Mouse (Mus musculus) limb, embryonic 11.5 days (tissue): ENCODE results near the gene Tmx2. TPM values are rescaled to one million over a fixed set of nuclear protein-coding genes. Genes with fewer than 3 reads are reported as not detected.

Experiments
- ATAC-seq: fragments of 200-750 bp; cut with Nextera tagmentation; 2 replicates; pipeline ENCODE4 v1.8.0; 2017; ENCODE audit warnings: low read depth; ENCODE audit not compliant: insufficient number of reproducible peaks, low FRiP score, low TSS enrichment
- DNase-seq: peaks from one replicate; pipeline ENCODE4 v3.0.0-alpha.2; 2015; ENCODE audit warnings: low spot score
- H3K27ac ChIP-seq: fragments of 300-500 bp; sonication (generic); replicated peaks from 2 replicates; pipeline ENCODE4 v1.5.1; 2014; ENCODE audit warnings: low read depth, mild to moderate bottlenecking, low read length
- H3K27me3 ChIP-seq: fragments of 300-500 bp; sonication (generic); 2 replicates; pipeline ENCODE4 v1.6.1; 2014; ENCODE audit warnings: mild to moderate bottlenecking, low read length, mixed read lengths; ENCODE audit not compliant: control insufficient read depth, insufficient read depth
- H3K36me3 ChIP-seq: fragments of 300-500 bp; sonication (generic); 2 replicates; pipeline ENCODE4 v1.6.1; 2014; ENCODE audit warnings: mild to moderate bottlenecking, low read length, moderate library complexity, mixed read lengths; ENCODE audit not compliant: control insufficient read depth, insufficient read depth
- H3K4me1 ChIP-seq: fragments of 300-500 bp; sonication (generic); 2 replicates; pipeline ENCODE4 v1.6.1; 2014; ENCODE audit warnings: low read length, mixed read lengths; ENCODE audit not compliant: control insufficient read depth, insufficient read depth
- H3K4me2 ChIP-seq: fragments of 300-500 bp; sonication (generic); 2 replicates; pipeline ENCODE4 v1.6.1; 2014; ENCODE audit warnings: low read depth, mild to moderate bottlenecking, moderate library complexity; ENCODE audit not compliant: severe bottlenecking
- H3K4me3 ChIP-seq: fragments of 300-500 bp; sonication (generic); 2 replicates; pipeline ENCODE4 v1.5.1; 2014; ENCODE audit warnings: low read depth, low read length
- H3K9ac ChIP-seq: fragments of 300-500 bp; sonication (generic); 2 replicates; pipeline ENCODE4 v1.6.1; 2014; ENCODE audit warnings: mild to moderate bottlenecking, low read length
- H3K9me3 ChIP-seq: fragments of 300-500 bp; sonication (generic); 2 replicates; pipeline ENCODE4 v1.6.1; 2016; ENCODE audit warnings: low read length; ENCODE audit not compliant: control insufficient read depth
- WGBS: fragments of 180-500 bp; shearing (Covaris S2); extraction: QIAGEN DNeasy Blood & Tissue Kit; methylation state at CpG from one replicate; pipeline ENCODE4 v1.1.7; 2014; 5-methylcytosine and 5-hydroxymethylcytosine counted together
- polyA plus RNA-seq: library from polyadenylated mRNA; unstranded; fragments of >200 nt; fragmentation: Nextera tagmentation; extraction: Ambion mirVana; gene quantifications from 2 replicates; pipeline ENCODE4 v1.2.1, GENCODE M21; 2014

The Tmx2 gene
- polyA plus RNA-seq, 1 experiment from 2014 or later, result 129 TPM

DNA sequence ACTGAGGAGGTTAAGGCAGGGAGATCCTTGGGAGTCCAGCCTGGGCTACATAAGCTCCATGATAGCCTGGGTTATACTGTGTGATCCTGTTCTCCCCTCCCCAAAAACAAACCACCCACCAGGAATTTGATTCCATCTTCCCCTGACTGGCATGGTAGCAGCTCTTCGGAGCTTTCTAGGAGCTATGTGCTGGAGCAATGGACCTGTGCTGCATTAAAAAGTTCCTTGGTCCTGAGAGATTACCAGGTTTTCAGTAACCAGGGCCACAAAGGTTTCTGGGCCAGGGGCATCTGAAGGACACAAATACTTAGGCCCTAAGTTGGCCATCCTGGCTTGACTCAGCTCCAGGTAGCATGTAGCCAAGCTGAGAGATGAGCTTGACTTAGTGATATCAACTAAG lies 46.9 kb downstream of the Tmx2 start:
- DNase-seq (no peak), ATAC-seq (no peak)
- H3K9me3 ChIP-seq, result no peaks in the 10 kb centered on the region
- no peak overlapping the region for H3K9ac ChIP-seq
- WGBS, result 84% methylated on average over 1 of the region's 1 CpGs
- H3K4me3 ChIP-seq, result no peak overlapping the region
- no peak overlapping the region for H3K4me2 ChIP-seq
- no peak overlapping the region for H3K27ac ChIP-seq
- H3K4me1 ChIP-seq, result peaks cover 10% of the 10 kb centered on the region
- no peaks in the 10 kb centered on the region for H3K36me3 ChIP-seq
- H3K27me3 ChIP-seq, result no peaks in the 10 kb centered on the region

DNA sequence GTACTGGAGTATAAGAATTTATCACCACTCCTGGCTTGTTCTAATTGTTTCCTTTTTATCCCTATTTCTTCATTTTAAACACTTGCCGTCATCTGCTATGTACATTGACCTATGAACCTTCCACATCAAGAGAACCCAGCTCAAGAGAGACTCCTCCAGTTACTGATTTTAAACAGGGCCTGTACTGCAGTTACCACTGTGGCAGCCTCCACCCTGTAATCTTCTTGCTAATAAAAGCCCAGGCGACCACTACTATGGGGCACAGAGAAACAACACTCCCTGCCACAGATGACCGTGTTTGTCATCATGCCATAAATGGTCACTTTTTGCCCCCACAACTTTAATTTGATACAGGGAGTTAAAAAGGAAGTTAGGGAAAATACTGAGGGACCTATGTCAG lies 51.9 kb downstream of the Tmx2 start:
- H3K36me3 ChIP-seq, result no peaks in the 10 kb centered on the region; the same call in none of the 2 replicates
- H3K4me3 ChIP-seq, result no peak overlapping the region
- no peaks in the 10 kb centered on the region for H3K4me1 ChIP-seq
- 20% methylated on average over 3 of the region's 3 CpGs for WGBS
- no peaks in the 10 kb centered on the region for H3K27me3 ChIP-seq
- no peak overlapping the region for H3K4me2 ChIP-seq
- no peak overlapping the region for H3K27ac ChIP-seq
- H3K9me3 ChIP-seq, result no peaks in the 10 kb centered on the region
- H3K9ac ChIP-seq, result no peak overlapping the region
- no peak for DNase-seq
- no peak for ATAC-seq

DNA sequence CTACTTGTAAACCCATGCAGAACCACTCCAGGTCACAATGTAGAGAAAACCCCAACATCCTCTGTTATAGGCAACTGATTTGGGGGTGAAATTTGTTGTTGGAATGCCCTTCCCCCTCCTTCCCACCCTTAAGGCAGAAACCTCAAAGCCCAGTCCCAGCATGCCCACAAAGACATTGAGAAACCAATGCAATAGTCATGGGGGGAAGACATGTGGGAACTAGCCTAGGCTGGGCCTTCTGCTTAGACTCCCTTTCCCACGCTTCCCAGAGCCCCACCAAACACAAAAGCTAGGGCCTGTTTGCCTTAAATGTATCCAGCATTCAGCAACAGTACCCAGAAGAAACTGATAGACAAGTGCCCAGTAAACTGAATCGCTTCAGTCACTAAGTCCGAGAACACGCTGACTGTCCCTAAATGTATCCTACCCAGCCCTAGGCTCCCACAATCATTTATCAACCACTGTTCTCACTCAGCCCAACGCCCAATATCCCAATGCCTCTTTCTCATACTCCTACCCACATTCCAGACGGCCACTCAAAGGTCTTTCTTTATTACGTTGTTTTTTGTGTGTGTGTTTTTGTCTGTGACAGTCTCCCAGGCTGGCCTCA lies 52.5 kb downstream of the Tmx2 start:
- Histone ChIP-seq H3K4me3 (no peak overlapping the region), H3K4me2 (no peak overlapping the region), H3K4me1 (no peaks in the 10 kb centered on the region), H3K27me3 (no peaks in the 10 kb centered on the region), H3K9me3 (no peaks in the 10 kb centered on the region), H3K27ac (no peak overlapping the region), H3K9ac (no peak overlapping the region), H3K36me3 (no peaks in the 10 kb centered on the region; the same call in none of the 2 replicates)
- no peak for DNase-seq
- 69% methylated on average over 7 of the region's 7 CpGs for WGBS
- no peak for ATAC-seq

DNA sequence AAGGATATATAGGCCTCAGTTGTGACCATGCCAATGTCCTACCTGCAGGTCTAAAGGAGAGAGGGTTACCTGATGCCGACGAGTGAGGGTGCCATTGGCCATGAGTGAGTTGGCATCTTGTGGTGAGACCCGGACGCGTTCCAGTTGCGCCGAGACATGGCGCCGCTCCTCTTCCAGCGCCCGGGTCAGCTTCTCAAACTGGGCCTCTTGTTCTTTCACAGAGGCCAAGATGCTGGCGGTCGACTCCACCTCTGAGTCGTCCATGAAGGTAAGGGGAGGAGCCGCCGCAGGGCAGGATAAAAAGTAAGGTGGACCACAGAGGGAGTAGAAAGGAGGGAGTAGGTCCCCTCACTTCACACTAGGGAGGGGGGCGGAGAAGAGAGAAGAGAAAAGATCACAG lies 54.7 kb downstream of the Tmx2 start:
- Histone ChIP-seq H3K4me3 (no peak overlapping the region), H3K4me1 (no peaks in the 10 kb centered on the region), H3K36me3 (peaks cover 9% of the 10 kb centered on the region), H3K27ac (no peak overlapping the region), H3K27me3 (no peaks in the 10 kb centered on the region), H3K4me2 (no peak overlapping the region), H3K9me3 (no peaks in the 10 kb centered on the region), H3K9ac (no peak overlapping the region)
- no peak for ATAC-seq
- 92% methylated on average over 17 of the region's 17 CpGs for WGBS
- DNase-seq, result no peak

DNA sequence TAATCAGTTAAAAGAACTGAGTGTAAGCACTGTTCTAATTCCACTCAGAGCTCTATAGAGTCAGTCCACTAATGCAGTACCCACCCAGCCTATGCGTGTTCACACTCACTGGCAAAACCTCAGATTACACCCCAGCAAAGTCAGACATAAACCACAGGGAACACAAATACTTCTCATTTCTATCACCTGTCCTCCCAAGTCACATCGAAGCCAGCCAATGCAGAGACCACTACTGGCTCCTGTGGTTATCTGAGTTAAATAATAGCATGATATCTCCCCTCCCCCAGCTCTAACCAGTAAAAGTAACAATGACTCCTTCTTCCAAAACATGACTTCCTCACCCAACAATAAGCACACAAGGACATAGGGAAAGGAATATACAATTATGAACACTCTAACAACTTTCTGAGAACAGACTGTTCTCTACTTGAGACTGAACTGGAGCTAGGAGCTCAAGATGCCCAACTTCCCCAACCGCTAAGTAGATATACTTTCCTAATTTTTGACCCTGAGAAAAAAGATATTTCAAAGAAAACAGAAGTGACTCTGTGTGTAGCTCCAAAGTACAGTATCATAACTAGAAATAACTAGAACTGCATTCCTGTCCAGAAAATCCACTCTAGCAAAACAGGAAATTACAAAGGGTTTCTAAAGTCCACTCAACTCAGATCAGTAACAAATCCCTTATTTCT lies 55.4 kb downstream of the Tmx2 start:
- Histone ChIP-seq H3K4me2 (no peak overlapping the region), H3K9ac (no peak overlapping the region), H3K27ac (no peak overlapping the region), H3K4me1 (no peaks in the 10 kb centered on the region), H3K36me3 (peaks cover 9% of the 10 kb centered on the region), H3K27me3 (no peaks in the 10 kb centered on the region), H3K4me3 (no peak overlapping the region), H3K9me3 (no peaks in the 10 kb centered on the region)
- WGBS, result 97% methylated on average over 3 of the region's 3 CpGs
- DNase-seq (no peak), ATAC-seq (no peak)

DNA sequence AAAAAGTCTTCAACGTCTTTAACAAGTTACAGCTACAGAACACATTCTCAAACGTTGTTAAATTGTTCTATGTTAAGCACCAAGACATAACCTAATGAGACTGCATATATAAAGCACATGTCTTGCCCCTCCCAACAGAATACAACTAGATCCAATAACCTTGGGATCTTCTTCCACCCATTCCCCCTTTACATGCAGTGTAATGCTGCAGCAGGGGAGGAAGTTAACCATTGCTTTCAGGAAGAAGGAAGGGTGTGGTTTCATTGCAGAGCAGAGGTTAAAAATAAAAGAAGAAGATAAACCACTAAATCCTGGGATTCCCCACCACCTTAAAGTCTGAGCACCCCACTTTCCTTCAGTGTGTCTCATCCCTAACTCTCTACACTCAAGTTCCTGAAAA lies 56.3 kb downstream of the Tmx2 start:
- Histone ChIP-seq H3K27ac (no peak overlapping the region), H3K27me3 (no peaks in the 10 kb centered on the region), H3K36me3 (peaks cover 9% of the 10 kb centered on the region), H3K4me3 (no peak overlapping the region), H3K9ac (no peak overlapping the region), H3K4me1 (no peaks in the 10 kb centered on the region), H3K9me3 (no peaks in the 10 kb centered on the region), H3K4me2 (no peak overlapping the region)
- no peak for ATAC-seq
- 70% methylated on average over 2 of the region's 2 CpGs for WGBS
- DNase-seq, result no peak

Other genes starting within 250 kb of the Tmx2 start
- 12.4 and 14.1 TPM in 2 replicates for gene Tfpi, start 202.4 kb downstream of the Tmx2 start, polyA plus RNA-seq
- 35.2 and 38.7 TPM in 2 replicates for gene Ctnnd1, start 28.4 kb downstream of the Tmx2 start, polyA plus RNA-seq
- gene Btbd18, start 20.1 kb downstream of the Tmx2 start, polyA plus RNA-seq, result 0.09 and 0.37 TPM in 2 replicates
- 485 and 509 TPM in 2 replicates for gene Selenoh, start 8.4 kb downstream of the Tmx2 start, polyA plus RNA-seq
- not detected in 2 replicates for gene Gm28635, start 1.1 kb downstream of the Tmx2 start, polyA plus RNA-seq
- 54.1 and 55.4 TPM in 2 replicates for gene Med19, start 738 bp downstream of the Tmx2 start, polyA plus RNA-seq
- 31.1 and 32.6 TPM in 2 replicates for gene Zdhhc5, start 36.0 kb upstream of the Tmx2 start, polyA plus RNA-seq
- gene Clp1, start 48.2 kb upstream of the Tmx2 start, polyA plus RNA-seq, result 57.3 and 57.6 TPM in 2 replicates
- 7.4 and 9.9 TPM in 2 replicates for gene Ypel4, start 54.9 kb upstream of the Tmx2 start, polyA plus RNA-seq
- 4.6 and 6.1 TPM in 2 replicates for gene Gm19426, start 64.5 kb upstream of the Tmx2 start, polyA plus RNA-seq
- gene Serping1, start 96.3 kb upstream of the Tmx2 start, polyA plus RNA-seq, result 12.4 and 13.3 TPM in 2 replicates
- gene Ube2l6, start 119.7 kb upstream of the Tmx2 start, polyA plus RNA-seq, result 21.9 and 23.3 TPM in 2 replicates
- 0.10 and 0.32 TPM in 2 replicates for gene Smtnl1, start 143.5 kb upstream of the Tmx2 start, polyA plus RNA-seq
- gene Timm10, start 147.9 kb upstream of the Tmx2 start, polyA plus RNA-seq, result 46.9 and 53.6 TPM in 2 replicates
- 36.0 and 37.8 TPM in 2 replicates for gene Slc43a1, start 159.7 kb upstream of the Tmx2 start, polyA plus RNA-seq
- gene Rtn4rl2, start 207.6 kb upstream of the Tmx2 start, polyA plus RNA-seq, result 0.75 and 0.96 TPM in 2 replicates